Mouse (Mus musculus): Measurements from ENCODE around the gene Glb1l.
A peak's percentile ranks its signal among the peaks of the same experiment; 100 is the strongest.

Gene Glb1l

GRCm38 (mm10) chr1:75201236-75201635 lies 9.4 kb downstream of the Glb1l start:
- DNase-seq (ENCODE audit: low read depth, low spot score): no peak

DNA sequence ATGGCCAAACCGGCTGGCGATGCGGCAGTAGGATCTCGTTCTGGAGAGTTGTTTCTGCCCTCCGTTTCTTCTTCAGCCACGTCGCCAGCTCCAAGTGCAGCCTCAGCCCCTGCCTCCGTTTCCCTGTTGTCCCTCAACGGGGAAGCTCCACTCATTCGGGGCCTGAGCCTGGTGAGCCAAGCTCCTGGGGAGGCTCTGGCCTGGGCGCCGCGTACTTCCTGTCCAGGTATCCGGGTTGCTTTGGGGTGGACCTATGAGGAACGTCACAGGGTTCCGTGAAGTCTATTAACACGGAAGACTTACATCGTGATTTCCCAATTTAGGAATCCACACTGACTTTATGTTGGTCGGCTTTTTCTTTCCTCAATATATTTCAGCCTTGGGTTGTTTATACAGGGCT lies 18.2 kb downstream of the Glb1l start:
- DNase-seq (ENCODE audit: low read depth, low spot score): no peak

DNA sequence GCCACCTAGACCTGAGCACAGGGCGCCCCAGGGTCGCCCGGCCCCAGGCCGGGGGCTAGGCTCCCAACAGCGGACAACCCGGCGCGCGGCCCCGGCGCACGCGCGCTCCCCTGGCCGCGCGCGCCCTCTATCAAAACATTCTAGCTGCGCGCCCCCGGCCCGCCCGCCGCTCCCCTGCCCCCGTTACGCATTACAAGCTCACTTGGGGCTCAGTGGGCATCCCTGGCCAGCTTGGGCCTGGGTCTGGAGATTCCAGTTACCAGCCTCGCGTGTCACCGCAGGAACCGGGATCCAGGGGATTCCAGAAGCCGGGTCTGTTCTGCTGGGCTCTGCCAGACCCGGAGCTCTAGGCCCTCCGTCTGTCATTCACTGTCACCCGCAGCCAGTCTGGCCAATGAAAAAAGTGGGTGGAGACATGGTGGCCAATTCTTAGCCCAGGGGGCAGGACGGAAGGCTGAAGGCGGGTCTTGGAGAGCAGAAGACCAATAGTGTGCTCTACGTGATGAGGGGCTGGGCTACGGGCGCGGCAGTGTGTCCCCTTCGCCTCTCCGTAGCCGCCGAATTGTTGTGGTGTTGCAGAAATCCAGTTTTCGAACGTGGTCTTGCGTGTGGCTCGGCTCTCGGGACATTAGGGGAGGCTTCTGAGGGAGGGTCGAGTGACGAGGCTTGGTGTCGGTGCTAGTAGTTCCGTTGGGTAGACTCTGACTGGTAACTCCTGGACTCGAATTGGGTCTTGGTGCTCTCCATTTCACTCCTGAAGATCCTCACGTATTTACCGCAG lies 18.8 kb downstream of the Glb1l start, which contains the start of the genes Ankzf1 and Atg9a:
Ankzf1 (plus strand) TSS at position 530 of the 781 bp plus-strand sequence.
Atg9a (minus strand) TSS at position 575 of the 781 bp plus-strand sequence.
- peak; percentile 95 for DNase-seq (ENCODE audit: low read depth, low spot score)

DNA sequence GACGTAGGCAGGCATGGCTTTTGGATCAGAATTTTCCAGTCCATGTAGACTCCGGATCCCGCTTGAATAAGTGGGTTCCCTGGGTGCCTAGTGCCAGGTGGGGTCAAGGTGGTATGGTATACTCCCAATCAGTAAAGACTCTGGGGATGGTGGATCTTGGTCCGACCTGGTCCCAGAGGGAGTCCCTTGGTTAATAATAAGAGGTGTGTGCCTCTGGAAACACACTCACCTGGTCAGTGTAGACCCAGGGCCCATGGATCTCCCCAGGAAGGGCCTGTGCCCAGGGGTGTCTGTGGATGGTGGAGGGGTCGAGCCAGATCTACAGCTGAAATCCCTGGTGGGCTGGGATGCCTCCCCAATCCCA lies 19.4 kb downstream of the Glb1l start:
- no peak for DNase-seq (ENCODE audit: low read depth, low spot score)

- no peak for DNase-seq (ENCODE audit: low read depth, low spot score)
Measured at GRCm38 (mm10) chr1:75190577-75190976, 20.0 kb downstream of the Glb1l start.

- DNase-seq (ENCODE audit: low read depth, low spot score): no peak
Measured at GRCm38 (mm10) chr1:75187914-75188483, 22.6 kb downstream of the Glb1l start.

DNA sequence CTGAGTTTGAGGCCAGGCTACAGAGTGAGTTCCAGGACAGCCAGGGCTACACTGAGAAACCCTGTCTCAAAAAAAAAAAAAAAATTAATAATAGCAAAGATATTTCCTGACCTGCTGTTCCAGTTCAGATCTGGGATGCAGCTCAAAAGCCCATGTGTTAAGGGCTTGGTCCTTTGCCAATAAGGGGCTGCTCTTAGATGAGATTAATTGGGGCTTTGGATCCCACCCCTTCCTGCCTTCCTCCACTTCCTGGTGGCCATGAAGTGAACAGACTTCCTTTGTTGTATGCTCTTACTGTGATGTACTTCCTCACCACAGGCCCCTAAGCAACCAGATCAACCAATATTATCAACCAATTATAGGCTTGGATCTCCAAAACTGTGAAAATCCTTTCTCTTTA lies 23.5 kb downstream of the Glb1l start:
- no peak for DNase-seq (ENCODE audit: low read depth, low spot score)

DNA sequence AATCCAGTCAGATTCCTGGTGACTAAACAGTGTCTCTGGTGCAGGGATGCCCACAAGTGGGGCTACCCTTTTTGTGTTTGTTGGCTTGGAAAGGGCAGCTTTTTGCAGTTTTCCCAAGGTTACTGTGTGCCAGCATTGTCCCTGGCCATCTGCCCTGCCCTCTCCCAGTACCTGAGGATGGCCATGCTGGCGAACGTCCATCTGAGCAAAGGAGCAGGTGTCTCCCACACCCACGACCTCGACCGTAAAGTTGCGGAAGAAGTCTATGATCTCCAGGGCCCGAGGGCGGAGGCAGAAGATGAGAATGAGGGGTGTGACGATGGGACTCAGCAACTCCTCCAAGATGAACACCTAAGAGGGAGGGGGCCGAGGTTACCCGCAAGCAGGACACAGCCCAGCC lies 25.1 kb downstream of the Glb1l start:
- DNase-seq (ENCODE audit: low read depth, low spot score): no peak

DNA sequence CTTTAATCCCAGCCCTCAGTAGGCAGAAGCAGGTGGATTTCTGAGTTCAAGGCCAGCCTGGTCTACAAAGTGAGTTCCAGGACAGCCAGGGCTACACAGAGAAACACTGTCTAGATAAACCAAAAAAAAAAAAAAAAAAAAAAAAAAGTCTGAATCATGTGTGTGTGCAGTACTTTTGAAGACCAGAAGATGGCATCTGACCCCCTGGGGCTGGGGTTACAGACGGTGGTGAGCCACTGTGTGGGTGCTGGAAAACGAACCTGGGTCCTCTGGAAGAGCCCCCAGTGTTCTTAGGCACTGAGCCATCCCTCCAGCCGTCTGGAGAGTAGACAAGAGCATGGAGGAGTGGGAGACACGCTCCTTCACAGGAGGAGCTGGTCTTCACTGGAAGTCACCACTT lies 28.5 kb downstream of the Glb1l start:
- DNase-seq (ENCODE audit: low read depth, low spot score): no peak

GRCm38 (mm10) chr1:75181377-75181870 lies 29.2 kb downstream of the Glb1l start:
- DNase-seq (ENCODE audit: low read depth, low spot score): no peak

GRCm38 (mm10) chr1:75180741-75181140 lies 29.9 kb downstream of the Glb1l start:
- no peak for DNase-seq (ENCODE audit: low read depth, low spot score)

GRCm38 (mm10) chr1:75180105-75180590 lies 30.5 kb downstream of the Glb1l start, which contains the start of gene Abcb6:
Gene Abcb6, minus strand, starts transcription at chr1:75180392.
- peak; percentile 80 for DNase-seq (ENCODE audit: low read depth, low spot score)

DNA sequence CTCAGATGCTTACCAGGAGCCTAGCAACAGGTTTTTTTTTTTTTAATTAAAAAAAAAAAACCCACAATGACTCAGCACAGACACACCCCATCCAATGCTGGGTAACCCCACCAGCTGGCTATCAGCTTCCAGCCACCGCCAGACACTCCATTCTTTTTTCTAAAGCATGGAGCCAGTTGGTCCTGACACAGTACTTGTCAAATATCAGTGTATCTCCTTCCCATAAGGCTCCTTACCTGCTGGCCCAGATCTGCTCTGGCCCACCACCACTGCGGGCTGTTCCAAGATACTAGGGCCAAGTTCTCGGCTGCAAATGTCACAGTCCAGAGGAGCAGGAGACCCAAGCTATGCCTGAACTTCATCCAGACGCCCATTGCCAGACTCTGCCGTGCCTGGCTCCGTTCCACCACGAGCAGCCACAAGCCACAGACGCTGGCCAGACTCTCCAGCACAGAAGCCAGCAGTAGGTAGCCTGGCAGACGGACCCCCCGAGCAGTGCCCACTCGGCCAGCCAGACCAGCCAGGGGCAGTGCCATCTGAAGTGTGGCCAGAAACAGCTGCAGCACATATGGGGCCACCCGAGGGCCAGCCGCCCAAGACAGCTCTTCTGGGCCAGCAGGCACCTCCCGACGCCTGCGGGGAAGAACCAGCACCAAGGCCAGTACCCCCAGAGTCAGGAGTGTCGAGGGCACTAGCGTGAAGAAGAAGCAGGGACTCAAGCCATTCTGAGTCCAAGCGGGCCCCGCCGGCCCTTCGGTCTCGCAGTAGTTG lies 31.1 kb downstream of the Glb1l start:
- DNase-seq (ENCODE audit: low read depth, low spot score): no peak

GRCm38 (mm10) chr1:75168472-75169464 lies 41.8 kb downstream of the Glb1l start, which contains the start of gene Zfand2b:
Gene Zfand2b, plus strand, starts transcription at chr1:75168646.
- peak; percentile 97 for DNase-seq (ENCODE audit: low read depth, low spot score)

GRCm38 (mm10) chr1:75168093-75168471 lies 42.5 kb downstream of the Glb1l start:
- no peak for DNase-seq (ENCODE audit: low read depth, low spot score)

DNA sequence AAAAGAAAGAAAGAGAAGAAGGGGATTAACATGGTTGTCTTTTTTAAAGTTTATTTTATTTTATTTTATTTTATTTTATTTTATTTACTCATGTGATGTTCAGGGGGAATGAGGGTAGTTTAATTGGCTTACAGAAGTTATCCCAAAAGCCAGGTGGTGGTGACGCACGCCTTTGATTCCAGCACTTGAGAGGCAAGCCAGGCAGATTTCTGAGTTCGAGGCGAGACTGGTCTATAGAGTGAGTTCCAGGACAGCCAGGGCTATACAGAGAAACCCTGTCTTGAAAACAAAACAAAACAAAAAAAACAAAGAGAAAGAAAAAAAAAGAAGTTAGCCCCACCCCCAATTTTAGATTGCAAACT lies 50.4 kb downstream of the Glb1l start:
- no peak for DNase-seq (ENCODE audit: low read depth, low spot score)

GRCm38 (mm10) chr1:75159540-75160255 lies 50.9 kb downstream of the Glb1l start:
- DNase-seq (ENCODE audit: low read depth, low spot score): no peak

- no peak for DNase-seq (ENCODE audit: low read depth, low spot score)
Measured at GRCm38 (mm10) chr1:75158990-75159389, 51.6 kb downstream of the Glb1l start.

DNA sequence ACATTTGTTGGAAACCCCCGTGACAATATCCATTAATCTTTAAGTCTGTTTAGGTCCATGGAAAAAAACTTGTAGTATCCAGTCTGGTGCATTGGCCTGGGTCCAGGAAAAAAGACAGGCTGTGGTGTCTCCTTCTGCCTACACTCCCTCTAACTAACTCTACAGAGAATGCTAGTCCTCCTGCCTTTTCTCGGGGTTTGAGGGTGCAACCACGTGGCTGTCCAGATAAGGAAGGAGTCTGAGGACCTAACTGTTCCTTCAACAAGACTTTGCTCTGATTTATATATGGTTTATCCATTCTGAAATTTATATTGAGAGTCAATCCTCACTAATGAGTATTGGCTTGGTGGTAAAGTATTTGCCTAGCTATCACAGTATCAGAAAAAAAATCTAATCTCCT lies 54.8 kb downstream of the Glb1l start:
- DNase-seq (ENCODE audit: low read depth, low spot score): no peak

DNA sequence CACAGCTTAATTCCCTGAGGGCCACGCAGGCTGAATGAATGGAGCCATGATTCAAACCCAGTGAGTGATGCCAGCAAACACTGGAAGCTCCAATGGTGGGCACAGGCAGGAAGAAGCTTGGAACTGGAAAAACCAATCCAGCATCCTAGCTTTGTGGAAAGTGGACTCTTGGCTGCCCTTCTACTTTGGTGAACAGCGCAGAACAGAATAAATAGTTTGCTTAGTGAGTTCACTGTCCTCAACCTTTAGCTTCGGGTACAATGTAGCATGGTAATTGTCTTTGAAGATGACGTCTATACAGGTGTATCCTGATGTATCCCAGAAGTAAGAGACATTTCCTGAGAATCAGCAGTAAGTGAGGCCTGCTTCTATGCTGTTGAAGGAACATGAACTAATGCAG lies 61.9 kb downstream of the Glb1l start:
- DNase-seq (ENCODE audit: low read depth, low spot score): no peak
